Mouse (Mus musculus): Measurements from ENCODE around the gene Gpatch3.

Gene Gpatch3

GRCm38 (mm10) chr4:133574070-133574842 is at the start of gene Gpatch3:
TSS of gene Gpatch3 (plus strand) at chr4:133574745.
- DNase-seq (ENCODE audit: low spot score in 2 of 2), result peak; percentile 84 to 89

- no peak for DNase-seq (ENCODE audit: low spot score in 2 of 2)
Measured at GRCm38 (mm10) chr4:133527788-133528187, 46.8 kb upstream of the Gpatch3 start.

GRCm38 (mm10) chr4:133532777-133533176 is 41.8 kb upstream of the Gpatch3 start:
- DNase-seq (ENCODE audit: low spot score in 2 of 2), result no peak

- DNase-seq (ENCODE audit: low spot score in 2 of 2), result no peak
Measured at GRCm38 (mm10) chr4:133536081-133536480, 38.5 kb upstream of the Gpatch3 start.

- no peak for DNase-seq (ENCODE audit: low spot score in 2 of 2)
Measured at GRCm38 (mm10) chr4:133536652-133537051, 37.9 kb upstream of the Gpatch3 start.

- peak; percentile 92 to 95 for DNase-seq (ENCODE audit: low spot score in 2 of 2)
Measured at GRCm38 (mm10) chr4:133545272-133546231, 29.0 kb upstream of the Gpatch3 start, which contains the start of gene Nudc. TSS of gene Nudc (minus strand) at chr4:133545996.

GRCm38 (mm10) chr4:133552029-133552428 is 22.5 kb upstream of the Gpatch3 start:
- DNase-seq (ENCODE audit: low spot score in 2 of 2), result no peak

GRCm38 (mm10) chr4:133552768-133553447 is 21.6 kb upstream of the Gpatch3 start, which contains the start of gene Nr0b2:
TSS of gene Nr0b2 (plus strand) at chr4:133553376.
- no peak for DNase-seq (ENCODE audit: low spot score in 2 of 2)

- DNase-seq (ENCODE audit: low spot score in 2 of 2), result no peak
Measured at GRCm38 (mm10) chr4:133553448-133554330, 20.9 kb upstream of the Gpatch3 start.

GRCm38 (mm10) chr4:133557041-133557717 is 17.4 kb upstream of the Gpatch3 start:
- no peak for DNase-seq (ENCODE audit: low spot score in 2 of 2)

GRCm38 (mm10) chr4:133559846-133560245 is 14.7 kb upstream of the Gpatch3 start:
- no peak for DNase-seq (ENCODE audit: low spot score in 2 of 2)

GRCm38 (mm10) chr4:133561622-133562021 is 12.9 kb upstream of the Gpatch3 start:
- DNase-seq (ENCODE audit: low spot score in 2 of 2), result no peak

GRCm38 (mm10) chr4:133563123-133563571 is 11.4 kb upstream of the Gpatch3 start:
- no peak for DNase-seq (ENCODE audit: low spot score in 2 of 2)

- no peak for DNase-seq (ENCODE audit: low spot score in 2 of 2)
Measured at GRCm38 (mm10) chr4:133567251-133567650, 7.3 kb upstream of the Gpatch3 start.

- DNase-seq (ENCODE audit: low spot score in 2 of 2), result no peak
Measured at GRCm38 (mm10) chr4:133569291-133570065, 5.1 kb upstream of the Gpatch3 start.

- DNase-seq (ENCODE audit: low spot score in 2 of 2), result no peak
Measured at GRCm38 (mm10) chr4:133570066-133570466, 4.5 kb upstream of the Gpatch3 start.

GRCm38 (mm10) chr4:133574843-133575202 is 278 bp downstream of the Gpatch3 start:
- peak in 1 of 2 experiments; percentile 10 for DNase-seq (ENCODE audit: low spot score in 2 of 2)

- no peak for DNase-seq (ENCODE audit: low spot score in 2 of 2)
Measured at GRCm38 (mm10) chr4:133577983-133578382, 3.4 kb downstream of the Gpatch3 start.

- DNase-seq (ENCODE audit: low spot score in 2 of 2), result no peak
Measured at GRCm38 (mm10) chr4:133583690-133584058, 9.1 kb downstream of the Gpatch3 start.
